Mouse (Mus musculus): ENCODE data around the gene Far2.

- TF ChIP-seq GATA1 (IDR thresholded peaks at IDR 0.05; ENCODE audit: borderline replicate concordance, low read length) (no peak), CTCF (IDR thresholded peaks at IDR 0.05; ENCODE audit: low read depth, low read length) (no peak)
These were observed 164.4 kb downstream of the Far2 start for GRCm38 (mm10) chr6:148211391-148211876.

All from G1E (cell line).